Mouse (Mus musculus) neural tube, embryonic 14.5 days (tissue): ENCODE data around the gene Arhgap4. TPM values are rescaled to one million over a fixed set of nuclear protein-coding genes. Genes with fewer than 3 reads are reported as not detected.
A peak's percentile ranks its signal among the peaks of the same experiment; 100 is the strongest.

Experiments used
- ATAC-seq: fragments of 200-750 bp; cut with Nextera tagmentation; 2 replicates; pipeline ENCODE4 v1.8.0; 2017; ENCODE audit warnings: low read depth, mild to moderate bottlenecking, moderate TSS enrichment, moderate library complexity
- H3K27ac ChIP-seq: fragments of 300-500 bp; sonication (generic); 2 replicates; pipeline ENCODE4 v1.5.1; 2014; ENCODE audit warnings: low read depth, mild to moderate bottlenecking, control low read depth, low read length, moderate library complexity, mixed read lengths
- H3K27me3 ChIP-seq: fragments of 300-500 bp; sonication (generic); 2 replicates; pipeline ENCODE4 v1.6.1; 2014; ENCODE audit warnings: low read length; ENCODE audit not compliant: control insufficient read depth, insufficient read depth
- H3K36me3 ChIP-seq: fragments of 300-500 bp; sonication (generic); 2 replicates; pipeline ENCODE4 v1.6.1; 2014; ENCODE audit warnings: low read length, mixed read lengths; ENCODE audit not compliant: control insufficient read depth, insufficient read depth
- H3K4me1 ChIP-seq: fragments of 300-500 bp; sonication (generic); 2 replicates; pipeline ENCODE4 v1.6.1; 2014; ENCODE audit warnings: low read length; ENCODE audit not compliant: control insufficient read depth, insufficient read depth
- H3K4me2 ChIP-seq: fragments of 300-500 bp; sonication (generic); 2 replicates; pipeline ENCODE4 v1.6.1; 2014; ENCODE audit warnings: mild to moderate bottlenecking, low read depth, low read length, control low read depth
- H3K4me3 ChIP-seq: fragments of 300-500 bp; sonication (generic); 2 replicates; pipeline ENCODE4 v1.5.1; 2014; ENCODE audit warnings: low read depth, low read length, control low read depth, mixed read lengths
- H3K9ac ChIP-seq: fragments of 300-500 bp; sonication (generic); replicated peaks from 2 replicates; pipeline ENCODE4 v1.6.1; 2014; ENCODE audit warnings: low read depth, mild to moderate bottlenecking, control low read depth, low read length, mixed read lengths
- H3K9me3 ChIP-seq: fragments of 300-500 bp; sonication (generic); 2 replicates; pipeline ENCODE4 v1.6.1; 2016; ENCODE audit warnings: low read length; ENCODE audit not compliant: control insufficient read depth
- WGBS: fragments of 180-500 bp; shearing (Covaris S2); extraction: QIAGEN DNeasy Blood & Tissue Kit; methylation state at CpG from one replicate; pipeline ENCODE4 v1.1.7; 2014; 5-methylcytosine and 5-hydroxymethylcytosine counted together
- polyA plus RNA-seq: library from polyadenylated mRNA; unstranded; fragments of >200 nt; fragmentation: Nextera tagmentation; extraction: Ambion mirVana; gene quantifications from 2 replicates; pipeline ENCODE4 v1.2.1, GENCODE M21; 2014

Arhgap4 gene
- polyA plus RNA-seq, 1 experiment from 2014 or later, result 3.3 TPM

- Histone ChIP-seq H3K4me2 (no peak overlapping the region), H3K9ac (no peak overlapping the region), H3K4me3 (no peak overlapping the region), H3K9me3 (no peaks in the 10 kb centered on the region), H3K27me3 (no peaks in the 10 kb centered on the region), H3K36me3 (0 out of 2 replicates have a peak, but pooled peaks cover 4% of the 10 kb centered on the region), H3K27ac (no peak overlapping the region), H3K4me1 (no peaks in the 10 kb centered on the region)
- WGBS, result 53% methylated on average over 1 of the region's 1 CpGs
- no peak for ATAC-seq
Measured at GRCm38 (mm10) chrX:73871956-73872355, 49.7 kb downstream of the Arhgap4 start.

GRCm38 (mm10) chrX:73871474-73871873 lies 50.2 kb downstream of the Arhgap4 start:
- Histone ChIP-seq H3K4me1 (no peaks in the 10 kb centered on the region), H3K4me2 (no peak overlapping the region), H3K9ac (no peak overlapping the region), H3K27me3 (no peaks in the 10 kb centered on the region), H3K36me3 (0 out of 2 replicates have a peak, but pooled peaks cover 4% of the 10 kb centered on the region), H3K4me3 (no peak overlapping the region), H3K9me3 (no peaks in the 10 kb centered on the region), H3K27ac (no peak overlapping the region)
- ATAC-seq, result no peak

GRCm38 (mm10) chrX:73869334-73869733 lies 52.3 kb downstream of the Arhgap4 start:
- Histone ChIP-seq H3K36me3 (0 out of 2 replicates have a peak, but pooled peaks cover 4% of the 10 kb centered on the region), H3K27me3 (no peaks in the 10 kb centered on the region), H3K4me2 (no peak overlapping the region), H3K27ac (no peak overlapping the region), H3K4me1 (no peaks in the 10 kb centered on the region), H3K9me3 (no peaks in the 10 kb centered on the region), H3K4me3 (no peak overlapping the region), H3K9ac (no peak overlapping the region)
- ATAC-seq, result no peak
- 14% methylated on average over 5 of the region's 5 CpGs for WGBS

- H3K4me3 ChIP-seq, result no peak overlapping the region
- no peaks in the 10 kb centered on the region for H3K9me3 ChIP-seq
- no peak overlapping the region for H3K9ac ChIP-seq
- H3K4me2 ChIP-seq, result no peak overlapping the region
- 76% methylated on average over 1 of the region's 1 CpGs for WGBS
- H3K27me3 ChIP-seq, result no peaks in the 10 kb centered on the region
- no peak overlapping the region for H3K27ac ChIP-seq
- no peaks in the 10 kb centered on the region for H3K4me1 ChIP-seq
- H3K36me3 ChIP-seq, result 0 out of 2 replicates have a peak, but pooled peaks cover 4% of the 10 kb centered on the region
- no peak for ATAC-seq
Measured at GRCm38 (mm10) chrX:73867852-73868251, 53.8 kb downstream of the Arhgap4 start.

- Histone ChIP-seq H3K4me2 (no peak overlapping the region), H3K27me3 (no peaks in the 10 kb centered on the region), H3K36me3 (0 out of 2 replicates have a peak, but pooled peaks cover 4% of the 10 kb centered on the region), H3K4me3 (no peak overlapping the region), H3K4me1 (no peaks in the 10 kb centered on the region), H3K27ac (no peak overlapping the region), H3K9me3 (no peaks in the 10 kb centered on the region), H3K9ac (no peak overlapping the region)
- 32% methylated on average over 3 of the region's 3 CpGs for WGBS
- ATAC-seq, result no peak
Measured at GRCm38 (mm10) chrX:73867256-73867655, 54.4 kb downstream of the Arhgap4 start.

GRCm38 (mm10) chrX:73864692-73865091 lies 57.0 kb downstream of the Arhgap4 start:
- Histone ChIP-seq H3K36me3 (0 out of 2 replicates have a peak, but pooled peaks cover 4% of the 10 kb centered on the region), H3K4me3 (no peak overlapping the region), H3K4me2 (no peak overlapping the region), H3K9me3 (no peaks in the 10 kb centered on the region), H3K4me1 (no peaks in the 10 kb centered on the region), H3K27me3 (no peaks in the 10 kb centered on the region), H3K9ac (no peak overlapping the region), H3K27ac (no peak overlapping the region)
- peak; percentile 80 for ATAC-seq
- 43% methylated on average over 3 of the region's 3 CpGs for WGBS

- no peaks in the 10 kb centered on the region for H3K4me1 ChIP-seq
- no peak overlapping the region for H3K9ac ChIP-seq
- no peaks in the 10 kb centered on the region for H3K27me3 ChIP-seq
- no peak for ATAC-seq
- H3K4me3 ChIP-seq, result no peak overlapping the region
- no peaks in the 10 kb centered on the region for H3K36me3 ChIP-seq
- no peak overlapping the region for H3K27ac ChIP-seq
- 86% methylated on average over 3 of the region's 3 CpGs for WGBS
- no peak overlapping the region for H3K4me2 ChIP-seq
- H3K9me3 ChIP-seq, result no peaks in the 10 kb centered on the region
Measured at GRCm38 (mm10) chrX:73855087-73855408, 66.6 kb downstream of the Arhgap4 start.

GRCm38 (mm10) chrX:73854326-73855086 lies 67.2 kb downstream of the Arhgap4 start:
- Histone ChIP-seq H3K4me3 (no peak overlapping the region), H3K4me1 (no peaks in the 10 kb centered on the region), H3K9ac (no peak overlapping the region), H3K4me2 (no peak overlapping the region), H3K36me3 (no peaks in the 10 kb centered on the region), H3K27me3 (no peaks in the 10 kb centered on the region), H3K9me3 (no peaks in the 10 kb centered on the region), H3K27ac (no peak overlapping the region)
- no peak for ATAC-seq
- WGBS, result 84% methylated on average over 8 of the region's 9 CpGs
